Mouse (Mus musculus) G1E (cell line): ENCODE data around the gene Tspan9.

Experiments
- CTCF ChIP-seq: IDR thresholded peaks from 2 replicates; pipeline ENCODE4 v1.5.1; 2012; ENCODE audit warnings: low read depth, low read length, inconsistent platforms, mixed read lengths
- TAL1 ChIP-seq: conservative IDR thresholded peaks from 2 replicates; pipeline ENCODE4 v1.6.1; 2012; ENCODE audit warnings: low read depth, low read length, inconsistent platforms, mixed read lengths

DNA sequence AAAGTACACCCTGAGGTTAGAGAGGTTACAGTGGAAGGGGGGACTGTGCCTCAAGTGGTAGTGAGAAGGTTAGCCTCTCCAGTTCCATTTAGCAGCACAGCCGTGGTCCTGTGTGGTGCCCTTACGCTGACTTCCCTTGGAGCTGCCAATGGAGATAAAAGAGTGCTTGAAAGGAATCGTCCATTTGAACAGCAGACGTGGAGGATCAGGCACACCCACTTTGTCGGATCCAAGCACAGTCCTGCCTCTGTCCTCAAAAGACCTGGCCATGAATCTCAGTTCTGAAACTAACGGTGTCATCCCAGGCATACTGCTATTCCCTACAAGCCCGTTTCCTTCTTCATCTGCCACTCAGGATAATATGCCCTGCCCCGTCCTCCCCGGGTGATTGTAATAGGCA, 221.4 kb downstream of the Tspan9 start:
- TF ChIP-seq CTCF (no peak), TAL1 (no peak)
